Mouse (Mus musculus): ENCODE results near the gene BC005624. TPM values are rescaled to one million over a fixed set of nuclear protein-coding genes. Genes with fewer than 3 reads are reported as not detected.

The BC005624 gene
- total RNA-seq (2021) = 10 to 100 TPM; 65.0 to 68.6 TPM
- long read RNA-seq, experiment 1, transcript BC005624-201 (9 exons, 1,984 nt) = major isoform, 82 of 96 reads
- long read RNA-seq, experiment 1, partial matches to known transcripts = 3 of 96 reads
- long read RNA-seq, experiment 1, other reads (novel, unspliced or antisense) = 11 of 96 reads
- long read RNA-seq, experiment 2, transcript BC005624-201 (9 exons, 1,984 nt) = major isoform, 68 of 77 reads
- long read RNA-seq, experiment 2, partial matches to known transcripts = 2 of 77 reads
- long read RNA-seq, experiment 2, other reads (novel, unspliced or antisense) = 7 of 77 reads

- intact Hi-C loops (cut with DNase I) = loop anchor here (5.0 to 10.0 kb wide), 2 partner anchors 170 to 1857 kb away; partner anchors contain the start of genes Gpr107 and Setx
- Histone ChIP-seq H3K4me3 (peak within 1 kb of the TSS; percentile 67), H3K27ac (peak within 1 kb of the TSS; percentile 76)
- TF ChIP-seq CTCF (IDR thresholded peaks at IDR 0.05) = no peak; the same call in 1 of the 2 replicates
- DNase-seq (ENCODE audit: extremely low spot score in 1 of 2, low spot score in 2 of 2) = peak; percentile 98 to 99
Observed at GRCm38 (mm10) chr2:30981790-30982513, at the start of gene BC005624, which contains the start of gene Usp20. Gene BC005624 (minus strand): TSS chr2:30982201. Gene Usp20 (plus strand): TSS chr2:30982279.

GRCm38 (mm10) chr2:31026642-31027041 is 44.6 kb upstream of the BC005624 start:
- no peak for DNase-seq (ENCODE audit: extremely low spot score in 1 of 2, low spot score in 2 of 2)
- intact Hi-C loops (cut with DNase I) = loop anchor here (10.0 kb wide), 1 partner anchor 278 kb away; no protein-coding TSS in a partner anchor

GRCm38 (mm10) chr2:31025458-31025857 is 43.5 kb upstream of the BC005624 start:
- Histone ChIP-seq H3K4me3 (no peak overlapping the region), H3K27ac (no peak overlapping the region)
- intact Hi-C loops (cut with DNase I) = loop anchor here (2.0 to 10.0 kb wide), 3 partner anchors 115 to 279 kb away; partner anchors contain the start of gene Gpr107
- no peak for DNase-seq (ENCODE audit: extremely low spot score in 1 of 2, low spot score in 2 of 2)
- TF ChIP-seq CTCF (IDR thresholded peaks at IDR 0.05) = no peak

More at GRCm38 (mm10) chr2:31026642-31027041, 44.6 kb upstream of the BC005624 start:
- no peak overlapping the region for H3K4me3 ChIP-seq
- TF ChIP-seq CTCF (IDR thresholded peaks at IDR 0.05) = no peak
- H3K27ac ChIP-seq = no peak overlapping the region

- Histone ChIP-seq H3K27ac (no peak overlapping the region), H3K4me3 (no peak overlapping the region)
- intact Hi-C loops (cut with DNase I) = loop anchor here (2.0 to 10.0 kb wide), 3 partner anchors 116 to 280 kb away; partner anchors contain the start of gene Gpr107
- DNase-seq (ENCODE audit: extremely low spot score in 1 of 2, low spot score in 2 of 2) = peak; percentile 62 to 64
- peak; percentile 99 for TF ChIP-seq CTCF (IDR thresholded peaks at IDR 0.05)
Observed at GRCm38 (mm10) chr2:31024618-31025370, 42.8 kb upstream of the BC005624 start.

GRCm38 (mm10) chr2:31023940-31024339 is 41.9 kb upstream of the BC005624 start:
- Histone ChIP-seq H3K27ac (no peak overlapping the region), H3K4me3 (no peak overlapping the region)
- DNase-seq (ENCODE audit: extremely low spot score in 1 of 2, low spot score in 2 of 2) = no peak
- intact Hi-C loops (cut with DNase I) = loop anchor here (2.0 to 10.0 kb wide), 3 partner anchors 117 to 281 kb away; partner anchors contain the start of gene Gpr107
- TF ChIP-seq CTCF (IDR thresholded peaks at IDR 0.05) = no peak

GRCm38 (mm10) chr2:31020202-31020601 is 38.2 kb upstream of the BC005624 start:
- Histone ChIP-seq H3K4me3 (no peak overlapping the region), H3K27ac (no peak overlapping the region)
- no peak for TF ChIP-seq CTCF (IDR thresholded peaks at IDR 0.05)
- no peak for DNase-seq (ENCODE audit: extremely low spot score in 1 of 2, low spot score in 2 of 2)
- intact Hi-C loops (cut with DNase I) = loop anchor here (10.0 kb wide), 1 partner anchor 285 kb away; no protein-coding TSS in a partner anchor

- H3K27ac ChIP-seq = no peak overlapping the region
- intact Hi-C loops (cut with DNase I) = no loop called here
- H3K4me3 ChIP-seq = no peak overlapping the region
- no peak for DNase-seq (ENCODE audit: extremely low spot score in 1 of 2, low spot score in 2 of 2)
- no peak for TF ChIP-seq CTCF (IDR thresholded peaks at IDR 0.05)
Observed at GRCm38 (mm10) chr2:31019011-31019410, 37.0 kb upstream of the BC005624 start.

- intact Hi-C loops (cut with DNase I) = no loop called here
- no peak for TF ChIP-seq CTCF (IDR thresholded peaks at IDR 0.05)
Observed at GRCm38 (mm10) chr2:31018519-31018918, 36.5 kb upstream of the BC005624 start.

GRCm38 (mm10) chr2:31017625-31018317 is 35.8 kb upstream of the BC005624 start:
- no peak overlapping the region for H3K27ac ChIP-seq
- no peak for TF ChIP-seq CTCF (IDR thresholded peaks at IDR 0.05)
- H3K4me3 ChIP-seq = no peak overlapping the region
- intact Hi-C loops (cut with DNase I) = no loop called here
- no peak for DNase-seq (ENCODE audit: extremely low spot score in 1 of 2, low spot score in 2 of 2)

More at GRCm38 (mm10) chr2:31018519-31018918, 36.5 kb upstream of the BC005624 start:
- Histone ChIP-seq H3K27ac (no peak overlapping the region), H3K4me3 (no peak overlapping the region)
- DNase-seq (ENCODE audit: extremely low spot score in 1 of 2, low spot score in 2 of 2) = no peak

GRCm38 (mm10) chr2:31013371-31014120 is 31.5 kb upstream of the BC005624 start:
- DNase-seq (ENCODE audit: extremely low spot score in 1 of 2, low spot score in 2 of 2) = no peak
- no peak overlapping the region for H3K27ac ChIP-seq
- no peak for TF ChIP-seq CTCF (IDR thresholded peaks at IDR 0.05)

More at GRCm38 (mm10) chr2:31013371-31014120, 31.5 kb upstream of the BC005624 start:
- intact Hi-C loops (cut with DNase I) = no loop called here
- no peak overlapping the region for H3K4me3 ChIP-seq

Measured in left cerebral cortex, adult 2 months (tissue).